Mouse (Mus musculus): ENCODE data around the gene Mrpl33. TPM values are rescaled to one million over a fixed set of nuclear protein-coding genes. Genes with fewer than 3 reads are reported as not detected.

The Mrpl33 gene
- polyA plus RNA-seq, 1 experiment: 111 TPM

GRCm38 (mm10) chr5:31678000-31678399, 81.3 kb downstream of the Mrpl33 start:
- TF ChIP-seq POLR2A (IDR thresholded peaks at IDR 0.05; ENCODE audit: extremely low read depth, insufficient read depth, low read length) (no peak), CTCF (IDR thresholded peaks at IDR 0.05; ENCODE audit: extremely low read depth, insufficient read depth, low read length) (no peak)
- Histone ChIP-seq H3K27ac (ENCODE audit: insufficient read depth, low read length) (no peak overlapping the region), H3K4me1 (ENCODE audit: control insufficient read depth, insufficient read depth, low read length) (no peaks in the 10 kb centered on the region; the same call in 1 of the 2 replicates), H3K4me3 (ENCODE audit: insufficient read depth, low read length) (no peak overlapping the region)

- Histone ChIP-seq H3K27ac (ENCODE audit: insufficient read depth, low read length) (no peak overlapping the region), H3K4me3 (ENCODE audit: insufficient read depth, low read length) (no peak overlapping the region), H3K4me1 (ENCODE audit: control insufficient read depth, insufficient read depth, low read length) (no peaks in the 10 kb centered on the region; the same call in 1 of the 2 replicates)
- TF ChIP-seq POLR2A (IDR thresholded peaks at IDR 0.05; ENCODE audit: extremely low read depth, insufficient read depth, low read length): no peak
Measured at GRCm38 (mm10) chr5:31680183-31680582, 83.4 kb downstream of the Mrpl33 start.

- TF ChIP-seq POLR2A (IDR thresholded peaks at IDR 0.05; ENCODE audit: extremely low read depth, insufficient read depth, low read length) (no peak), CTCF (IDR thresholded peaks at IDR 0.05; ENCODE audit: extremely low read depth, insufficient read depth, low read length) (no peak)
- no peak overlapping the region for H3K27ac ChIP-seq (ENCODE audit: insufficient read depth, low read length)
Measured at GRCm38 (mm10) chr5:31682305-31682704, 85.6 kb downstream of the Mrpl33 start.

GRCm38 (mm10) chr5:31686040-31686439, 89.3 kb downstream of the Mrpl33 start:
- no peak overlapping the region for H3K27ac ChIP-seq (ENCODE audit: insufficient read depth, low read length)
- no peak overlapping the region for H3K4me3 ChIP-seq (ENCODE audit: insufficient read depth, low read length)
- no peak for TF ChIP-seq CTCF (IDR thresholded peaks at IDR 0.05; ENCODE audit: extremely low read depth, insufficient read depth, low read length)
- no peak for TF ChIP-seq POLR2A (IDR thresholded peaks at IDR 0.05; ENCODE audit: extremely low read depth, insufficient read depth, low read length)

More at GRCm38 (mm10) chr5:31682305-31682704, 85.6 kb downstream of the Mrpl33 start:
- Histone ChIP-seq H3K4me3 (ENCODE audit: insufficient read depth, low read length) (no peak overlapping the region), H3K4me1 (ENCODE audit: control insufficient read depth, insufficient read depth, low read length) (no peaks in the 10 kb centered on the region; the same call in 1 of the 2 replicates)

GRCm38 (mm10) chr5:31687972-31688371, 91.2 kb downstream of the Mrpl33 start:
- H3K4me1 ChIP-seq (ENCODE audit: control insufficient read depth, insufficient read depth, low read length): peaks cover 4% of the 10 kb centered on the region; the same call in 1 of the 2 replicates

More at GRCm38 (mm10) chr5:31686040-31686439, 89.3 kb downstream of the Mrpl33 start:
- no peaks in the 10 kb centered on the region for H3K4me1 ChIP-seq (ENCODE audit: control insufficient read depth, insufficient read depth, low read length)

GRCm38 (mm10) chr5:31693191-31693590, 96.5 kb downstream of the Mrpl33 start:
- H3K4me1 ChIP-seq (ENCODE audit: control insufficient read depth, insufficient read depth, low read length): peaks cover 7% of the 10 kb centered on the region
- H3K27ac ChIP-seq (ENCODE audit: insufficient read depth, low read length): no peak overlapping the region
- TF ChIP-seq POLR2A (IDR thresholded peaks at IDR 0.05; ENCODE audit: extremely low read depth, insufficient read depth, low read length) (no peak), CTCF (IDR thresholded peaks at IDR 0.05; ENCODE audit: extremely low read depth, insufficient read depth, low read length) (no peak)
- no peak overlapping the region for H3K4me3 ChIP-seq (ENCODE audit: insufficient read depth, low read length)

More at GRCm38 (mm10) chr5:31687972-31688371, 91.2 kb downstream of the Mrpl33 start:
- Histone ChIP-seq H3K4me3 (ENCODE audit: insufficient read depth, low read length) (no peak overlapping the region), H3K27ac (ENCODE audit: insufficient read depth, low read length) (no peak overlapping the region)
- no peak for TF ChIP-seq POLR2A (IDR thresholded peaks at IDR 0.05; ENCODE audit: extremely low read depth, insufficient read depth, low read length)
- TF ChIP-seq CTCF (IDR thresholded peaks at IDR 0.05; ENCODE audit: extremely low read depth, insufficient read depth, low read length): no peak

- peak within 1 kb of the TSS; percentile 97 for H3K27ac ChIP-seq (ENCODE audit: insufficient read depth, low read length)
- peak within 1 kb of the TSS; percentile 88 for H3K4me3 ChIP-seq (ENCODE audit: insufficient read depth, low read length)
- peaks cover 6% of the 10 kb centered on the region for H3K4me1 ChIP-seq (ENCODE audit: control insufficient read depth, insufficient read depth, low read length)
- TF ChIP-seq POLR2A (IDR thresholded peaks at IDR 0.05; ENCODE audit: extremely low read depth, insufficient read depth, low read length) (no peak), CTCF (IDR thresholded peaks at IDR 0.05; ENCODE audit: extremely low read depth, insufficient read depth, low read length) (no peak)
Measured at GRCm38 (mm10) chr5:31696971-31697643, 100.4 kb downstream of the Mrpl33 start, which contains the start of gene Rbks. Gene Rbks (minus strand): TSS chr5:31697627.

- TF ChIP-seq POLR2A (IDR thresholded peaks at IDR 0.05; ENCODE audit: extremely low read depth, insufficient read depth, low read length) (peak; percentile 49; the same call in 1 of the 2 replicates), CTCF (IDR thresholded peaks at IDR 0.05; ENCODE audit: extremely low read depth, insufficient read depth, low read length) (no peak)
- Histone ChIP-seq H3K27ac (ENCODE audit: insufficient read depth, low read length) (peak within 1 kb of the TSS; percentile 97), H3K4me3 (ENCODE audit: insufficient read depth, low read length) (peak within 1 kb of the TSS; percentile 88), H3K4me1 (ENCODE audit: control insufficient read depth, insufficient read depth, low read length) (peaks cover 3% of the 10 kb centered on the region)
Measured at GRCm38 (mm10) chr5:31697644-31698296, 101.0 kb downstream of the Mrpl33 start, which contains the start of gene Babam2. Gene Babam2 (plus strand): TSS chr5:31697684.

- TF ChIP-seq POLR2A (IDR thresholded peaks at IDR 0.05; ENCODE audit: extremely low read depth, insufficient read depth, low read length) (peak; percentile 46; the same call in 1 of the 2 replicates), CTCF (IDR thresholded peaks at IDR 0.05; ENCODE audit: extremely low read depth, insufficient read depth, low read length) (no peak)
- H3K27ac ChIP-seq (ENCODE audit: insufficient read depth, low read length): peak overlapping the region; percentile 97
- H3K4me3 ChIP-seq (ENCODE audit: insufficient read depth, low read length): peak overlapping the region; percentile 88
- H3K4me1 ChIP-seq (ENCODE audit: control insufficient read depth, insufficient read depth, low read length): peaks cover 3% of the 10 kb centered on the region
Measured at GRCm38 (mm10) chr5:31698297-31698726, 101.6 kb downstream of the Mrpl33 start.

Data from cortical plate, adult 2 months (tissue).